In the genomic region with DNA sequence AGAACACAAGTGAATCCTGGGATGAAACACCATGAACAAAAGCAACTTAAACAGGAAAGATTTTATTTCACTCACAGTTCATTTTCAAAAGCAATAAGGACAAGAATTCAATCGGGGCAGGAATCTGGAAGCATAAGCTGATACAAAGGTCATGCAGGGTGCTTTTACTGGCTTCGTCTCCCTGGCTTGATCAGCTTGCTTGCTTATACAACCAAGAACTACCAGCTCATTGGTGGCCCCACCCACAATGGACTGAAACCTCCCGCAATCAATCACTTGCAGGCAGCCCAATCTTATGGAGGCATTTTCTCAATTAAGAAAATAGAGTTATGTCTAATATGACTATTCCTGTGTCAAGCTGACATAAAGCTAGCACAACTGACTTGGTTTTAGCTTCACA, we compare ENCODE assay signal across 20 mouse cellular contexts.
DNase-seq lines count a peak whose midpoint lies in the region; ATAC-seq lines count a peak whose summit lies in the region.
"Had no signal": no experiment of that assay in that cellular context is flagged by ENCODE, and none has a peak within 500 bp of the region (broad histone marks: within the 10 kb centered on the region; RNA-seq: fewer than 3 reads in every experiment).

No protein-coding gene starts in this region.

- H3K36me3 ChIP-seq in limb, embryonic 12.5 days, result peaks cover 34% of the 10 kb centered on the region; the same call in 1 of the 2 replicates
- peaks cover 29% of the 10 kb centered on the region for H3K36me3 ChIP-seq in limb, embryonic 10.5 days
- 0 out of 2 replicates have a peak, but pooled peaks cover 3% of the 10 kb centered on the region for H3K36me3 ChIP-seq in intestine, embryonic 15.5 days
- peaks cover 26% of the 10 kb centered on the region for H3K36me3 ChIP-seq in limb, embryonic 13.5 days
- peaks cover 28% of the 10 kb centered on the region for H3K36me3 ChIP-seq in midbrain, embryonic 10.5 days

- H3K4me3 ChIP-seq in limb, embryonic 12.5 days (replicated peaks), result no peak overlapping the region
- H3K4me3 ChIP-seq in limb, embryonic 10.5 days, result no peak overlapping the region
- no peak overlapping the region for H3K4me3 ChIP-seq in intestine, embryonic 15.5 days (replicated peaks)
- no peak overlapping the region for H3K4me3 ChIP-seq in limb, embryonic 13.5 days
- H3K4me3 ChIP-seq in midbrain, embryonic 10.5 days, result no peak overlapping the region
- H3K4me3 ChIP-seq: embryonic facial prominence, embryonic 10.5 days; forebrain, embryonic 10.5 days; gastrocnemius, adult 2 months; hindbrain, embryonic 13.5 days had no signal

- ATAC-seq in limb, embryonic 12.5 days (ENCODE audit: insufficient number of reproducible peaks, insufficient read depth, low FRiP score, low TSS enrichment, low read depth), result no peak
- peak; percentile 64; the same call in 1 of the 2 replicates for ATAC-seq in intestine, embryonic 15.5 days
- ATAC-seq in limb, embryonic 13.5 days (ENCODE audit: low FRiP score, low read depth), result no peak
- ATAC-seq: forebrain, embryonic 14.5 days; hindbrain, postnatal 0 days had no signal

- no peaks in the 10 kb centered on the region for H3K4me1 ChIP-seq in limb, embryonic 12.5 days (replicated peaks)
- no peaks in the 10 kb centered on the region for H3K4me1 ChIP-seq in limb, embryonic 10.5 days
- H3K4me1 ChIP-seq in intestine, embryonic 15.5 days (replicated peaks), result no peaks in the 10 kb centered on the region
- 0 out of 2 replicates have a peak, but pooled peaks cover 4% of the 10 kb centered on the region for H3K4me1 ChIP-seq in limb, embryonic 13.5 days
- no peaks in the 10 kb centered on the region for H3K4me1 ChIP-seq in midbrain, embryonic 10.5 days
- H3K4me1 ChIP-seq: embryonic facial prominence, embryonic 10.5 days; forebrain, embryonic 10.5 days; hindbrain, embryonic 13.5 days had no signal

- H3K9me3 ChIP-seq in limb, embryonic 12.5 days, result no peaks in the 10 kb centered on the region
- H3K9me3 ChIP-seq in limb, embryonic 10.5 days (replicated peaks), result no peaks in the 10 kb centered on the region
- no peaks in the 10 kb centered on the region for H3K9me3 ChIP-seq in intestine, embryonic 15.5 days
- H3K9me3 ChIP-seq in limb, embryonic 13.5 days, result no peaks in the 10 kb centered on the region
- no peaks in the 10 kb centered on the region for H3K9me3 ChIP-seq in midbrain, embryonic 10.5 days (replicated peaks)
- H3K9me3 ChIP-seq: embryonic facial prominence, embryonic 10.5 days; forebrain, embryonic 10.5 days; hindbrain, embryonic 13.5 days had no signal

- H3K27ac ChIP-seq in limb, embryonic 12.5 days, result 0 out of 2 replicates have a peak overlapping the region, but pooled peaks have one; percentile 17
- H3K27ac ChIP-seq in limb, embryonic 10.5 days, result no peak overlapping the region
- no peak overlapping the region for H3K27ac ChIP-seq in intestine, embryonic 15.5 days
- 0 out of 2 replicates have a peak overlapping the region, but pooled peaks have one; percentile 15 for H3K27ac ChIP-seq in limb, embryonic 13.5 days
- H3K27ac ChIP-seq in midbrain, embryonic 10.5 days (replicated peaks), result no peak overlapping the region
- H3K27ac ChIP-seq: embryonic facial prominence, embryonic 10.5 days; forebrain, embryonic 10.5 days; gastrocnemius, adult 2 months; hindbrain, embryonic 13.5 days; hindbrain, postnatal 0 days had no signal

- no peaks in the 10 kb centered on the region for H3K27me3 ChIP-seq in limb, embryonic 12.5 days
- no peaks in the 10 kb centered on the region for H3K27me3 ChIP-seq in limb, embryonic 10.5 days (ENCODE audit: low read depth, poor library complexity, severe bottlenecking)
- H3K27me3 ChIP-seq in intestine, embryonic 15.5 days (replicated peaks), result no peaks in the 10 kb centered on the region
- H3K27me3 ChIP-seq in limb, embryonic 13.5 days, result no peaks in the 10 kb centered on the region
- H3K27me3 ChIP-seq in midbrain, embryonic 10.5 days (ENCODE audit: low read depth, poor library complexity, severe bottlenecking), result no peaks in the 10 kb centered on the region
- H3K27me3 ChIP-seq: hindbrain, embryonic 13.5 days had no signal

- no peak overlapping the region for H3K4me2 ChIP-seq in limb, embryonic 12.5 days
- H3K4me2 ChIP-seq in intestine, embryonic 15.5 days (replicated peaks), result no peak overlapping the region
- H3K4me2 ChIP-seq in limb, embryonic 13.5 days (replicated peaks), result no peak overlapping the region
- H3K4me2 ChIP-seq: hindbrain, embryonic 13.5 days had no signal

- no peak overlapping the region for H3K9ac ChIP-seq in limb, embryonic 12.5 days (replicated peaks)
- no peak overlapping the region for H3K9ac ChIP-seq in intestine, embryonic 15.5 days
- H3K9ac ChIP-seq in limb, embryonic 13.5 days, result no peak overlapping the region
- H3K9ac ChIP-seq: hindbrain, embryonic 13.5 days had no signal

- WGBS in limb, embryonic 12.5 days, result 85% methylated on average over 3 of the region's 3 CpGs
- WGBS in limb, embryonic 10.5 days, result 88% methylated on average over 3 of the region's 3 CpGs
- 61% methylated on average over 3 of the region's 3 CpGs for WGBS in intestine, embryonic 15.5 days
- WGBS in limb, embryonic 13.5 days, result 75% methylated on average over 3 of the region's 3 CpGs
- WGBS in midbrain, embryonic 10.5 days, result 91% methylated on average over 3 of the region's 3 CpGs

- DNase-seq in adrenal gland, postnatal 10 days, result peak; percentile 30
- DNase-seq in adrenal gland, adult 2 months, result no peak
- no peak for DNase-seq in limb, embryonic 10.5 days (ENCODE audit: low spot score)
- no peak for DNase-seq in embryo, embryonic 10 days (ENCODE audit: low spot score)
- no peak for DNase-seq in midbrain, embryonic 10.5 days (ENCODE audit: low spot score)
- DNase-seq: cerebellum, adult 11-12 months; cerebellum, adult 9-10 months; cerebellum, postnatal 36 days; gastrocnemius, adult 2 months; gastrocnemius, postnatal 25 days; heart, postnatal 10 days; heart, postnatal 4 days had no signal

Comparison
In these comparisons a context has a peak if more than half of its experiments do, and no peak if none do; other contexts are left out.
1. H3K27ac ChIP-seq: peak in limb, embryonic 12.5 days (single experiment) and limb, embryonic 13.5 days (single experiment); none in limb, embryonic 10.5 days (single experiment), intestine, embryonic 15.5 days (single experiment) and midbrain, embryonic 10.5 days (single experiment).